Mouse (Mus musculus): Measurements from ENCODE around the gene Lbx1.

Gene Lbx1

GRCm38 (mm10) chr19:45233496-45234127 is 2.0 kb downstream of the Lbx1 start:
- no peak for DNase-seq (ENCODE audit: low spot score in 2 of 2)

- DNase-seq (ENCODE audit: low spot score in 2 of 2) = no peak
Measured at GRCm38 (mm10) chr19:45232443-45233410, 2.9 kb downstream of the Lbx1 start.

- DNase-seq (ENCODE audit: low spot score in 2 of 2) = no peak
Measured at GRCm38 (mm10) chr19:45232036-45232410, 3.6 kb downstream of the Lbx1 start.

GRCm38 (mm10) chr19:45231383-45232035 is 4.1 kb downstream of the Lbx1 start:
- no peak for DNase-seq (ENCODE audit: low spot score in 2 of 2)

GRCm38 (mm10) chr19:45230848-45231382 is 4.7 kb downstream of the Lbx1 start:
- no peak for DNase-seq (ENCODE audit: low spot score in 2 of 2)

- DNase-seq (ENCODE audit: low spot score in 2 of 2) = no peak
Measured at GRCm38 (mm10) chr19:45230201-45230611, 5.4 kb downstream of the Lbx1 start.

- DNase-seq (ENCODE audit: low spot score in 2 of 2) = peak in 1 of 2 experiments; percentile 30
Measured at GRCm38 (mm10) chr19:45229378-45230135, 6.1 kb downstream of the Lbx1 start.

GRCm38 (mm10) chr19:45228781-45229180 is 6.8 kb downstream of the Lbx1 start:
- DNase-seq (ENCODE audit: low spot score in 2 of 2) = no peak

GRCm38 (mm10) chr19:45228097-45228496 is 7.5 kb downstream of the Lbx1 start:
- no peak for DNase-seq (ENCODE audit: low spot score in 2 of 2)

GRCm38 (mm10) chr19:45227671-45228070 is 7.9 kb downstream of the Lbx1 start:
- DNase-seq (ENCODE audit: low spot score in 2 of 2) = no peak

GRCm38 (mm10) chr19:45227049-45227448 is 8.6 kb downstream of the Lbx1 start:
- DNase-seq (ENCODE audit: low spot score in 2 of 2) = no peak

- no peak for DNase-seq (ENCODE audit: low spot score in 2 of 2)
Measured at GRCm38 (mm10) chr19:45226246-45226645, 9.4 kb downstream of the Lbx1 start.

- no peak for DNase-seq (ENCODE audit: low spot score in 2 of 2)
Measured at GRCm38 (mm10) chr19:45225130-45225529, 10.5 kb downstream of the Lbx1 start.

- no peak for DNase-seq (ENCODE audit: low spot score in 2 of 2)
Measured at GRCm38 (mm10) chr19:45224286-45224559, 11.4 kb downstream of the Lbx1 start.

GRCm38 (mm10) chr19:45223413-45224285 is 12.0 kb downstream of the Lbx1 start:
- DNase-seq (ENCODE audit: low spot score in 2 of 2) = no peak

- no peak for DNase-seq (ENCODE audit: low spot score in 2 of 2)
Measured at GRCm38 (mm10) chr19:45222141-45222782, 13.3 kb downstream of the Lbx1 start.

GRCm38 (mm10) chr19:45221458-45221783 is 14.2 kb downstream of the Lbx1 start:
- no peak for DNase-seq (ENCODE audit: low spot score in 2 of 2)

GRCm38 (mm10) chr19:45220593-45221457 is 14.8 kb downstream of the Lbx1 start:
- peak; percentile 33 to 65 for DNase-seq (ENCODE audit: low spot score in 2 of 2)

GRCm38 (mm10) chr19:45216240-45216639 is 19.4 kb downstream of the Lbx1 start:
- DNase-seq (ENCODE audit: low spot score in 2 of 2) = peak in 1 of 2 experiments; percentile 22

Data from spleen, postnatal 14 days (tissue).